Mouse (Mus musculus) lung, postnatal 14 days (tissue): ENCODE data around the gene Gm6993.

ENCODE experiments used
- DNase-seq: peaks from one replicate; pipeline ENCODE4 v3.0.0; 2021

Gene Gm6993

GRCm38 (mm10) chr12:31272012-31272735 is 31.6 kb downstream of the Gm6993 start:
- DNase-seq: no peak

GRCm38 (mm10) chr12:31272846-31273245 is 32.3 kb downstream of the Gm6993 start:
- no peak for DNase-seq

GRCm38 (mm10) chr12:31273646-31274045 is 33.1 kb downstream of the Gm6993 start:
- DNase-seq: no peak

- no peak for DNase-seq
Observed at GRCm38 (mm10) chr12:31275411-31275810, 34.8 kb downstream of the Gm6993 start.

GRCm38 (mm10) chr12:31278270-31278669 is 37.7 kb downstream of the Gm6993 start:
- DNase-seq: no peak

GRCm38 (mm10) chr12:31280318-31280717 is 39.7 kb downstream of the Gm6993 start:
- no peak for DNase-seq

- DNase-seq: no peak
Observed at GRCm38 (mm10) chr12:31281100-31281591, 40.6 kb downstream of the Gm6993 start.

- no peak for DNase-seq
Observed at GRCm38 (mm10) chr12:31282241-31282640, 41.7 kb downstream of the Gm6993 start.

- no peak for DNase-seq
Observed at GRCm38 (mm10) chr12:31283131-31283530, 42.6 kb downstream of the Gm6993 start.

- DNase-seq: no peak
Observed at GRCm38 (mm10) chr12:31283617-31284136, 43.1 kb downstream of the Gm6993 start.

- DNase-seq: no peak
Observed at GRCm38 (mm10) chr12:31289046-31289445, 48.5 kb downstream of the Gm6993 start.
